8 mouse cellular contexts compared by ENCODE assay signal in genomic region chr11:20631026-20631940, GRCm38 (mm10).
DNase-seq lines count a peak whose midpoint lies in the region; ATAC-seq and TF ChIP-seq lines count a peak whose summit lies in the region.

No protein-coding gene starts in this region.

- TF ChIP-seq POLR2A in testis, adult 2 months (IDR thresholded peaks at IDR 0.05; ENCODE audit: control insufficient read depth, low read depth, low read length), result no peak; the same call in 1 of the 2 replicates

- H3K4me1 ChIP-seq in forebrain, embryonic 11.5 days (replicated peaks; ENCODE audit: control insufficient read depth, insufficient read depth, low read length), result peaks cover 11% of the 10 kb centered on the region
- H3K4me1 ChIP-seq in heart, embryonic 16.5 days (ENCODE audit: control insufficient read depth, insufficient read depth, low read length), result peaks cover 37% of the 10 kb centered on the region
- H3K4me1 ChIP-seq in liver, embryonic 14.5 days (replicated peaks; ENCODE audit: control insufficient read depth in 2 of 2, insufficient read depth in 2 of 2, low read length in 1 of 2), result peaks cover 31 to 36% of the 10 kb centered on the region in 2 experiments
- peaks cover 21% of the 10 kb centered on the region for H3K4me1 ChIP-seq in neural tube, embryonic 12.5 days
- H3K4me1 ChIP-seq in testis, adult 2 months (ENCODE audit: control insufficient read depth, insufficient read depth, low read length), result peaks cover 6% of the 10 kb centered on the region

- no peak for TF ChIP-seq CTCF in liver, embryonic 14.5 days (IDR thresholded peaks at IDR 0.05; ENCODE audit: low read depth)
- TF ChIP-seq CTCF in testis, adult 2 months (IDR thresholded peaks at IDR 0.05; ENCODE audit: control insufficient read depth, insufficient read depth, insufficient replicate concordance, low read depth, low read length), result no peak

- peak overlapping the region; percentile 93 for H3K27ac ChIP-seq in forebrain, embryonic 11.5 days (ENCODE audit: low read depth, low read length)
- H3K27ac ChIP-seq in heart, embryonic 16.5 days (ENCODE audit: low read length), result peak overlapping the region; percentile 100
- H3K27ac ChIP-seq in liver, embryonic 14.5 days, result peak overlapping the region; percentile 96
- peak overlapping the region; percentile 54; the same call in 1 of the 2 replicates for H3K27ac ChIP-seq in neural tube, embryonic 12.5 days
- H3K27ac ChIP-seq in testis, adult 2 months (ENCODE audit: control insufficient read depth, insufficient read depth, low read depth, low read length), result peak overlapping the region; percentile 69

- H3K9ac ChIP-seq in forebrain, embryonic 11.5 days (ENCODE audit: low read length), result peak overlapping the region; percentile 39
- H3K9ac ChIP-seq in heart, embryonic 16.5 days (ENCODE audit: low read length), result peak overlapping the region; percentile 76
- H3K9ac ChIP-seq in liver, embryonic 14.5 days (replicated peaks), result peak overlapping the region; percentile 74
- peak overlapping the region; percentile 90 for H3K9ac ChIP-seq in neural tube, embryonic 12.5 days

- peak; percentile 91 for ATAC-seq in forebrain, embryonic 11.5 days (replicated peaks; ENCODE audit: low FRiP score)
- peak; percentile 89 for ATAC-seq in heart, embryonic 16.5 days (replicated peaks; ENCODE audit: extremely low read depth, insufficient read depth, low FRiP score)
- ATAC-seq in liver, embryonic 14.5 days (ENCODE audit: insufficient read depth), result peak; percentile 81
- ATAC-seq in neural tube, embryonic 12.5 days (ENCODE audit: low FRiP score, low read depth), result peak; percentile 91

- peak overlapping the region; percentile 81 for H3K4me3 ChIP-seq in forebrain, embryonic 11.5 days (ENCODE audit: low read depth, low read length)
- peak overlapping the region; percentile 96 for H3K4me3 ChIP-seq in heart, embryonic 16.5 days (ENCODE audit: low read length)
- peak overlapping the region; percentile 77 to 80 for H3K4me3 ChIP-seq in liver, embryonic 14.5 days (ENCODE audit: insufficient read depth in 1 of 2, low read depth in 2 of 2, low read length in 2 of 2)
- peak overlapping the region; percentile 86 for H3K4me3 ChIP-seq in neural tube, embryonic 12.5 days
- peak overlapping the region; percentile 84 for H3K4me3 ChIP-seq in testis, adult 2 months (ENCODE audit: control insufficient read depth, low read depth, low read length)

- H3K9me3 ChIP-seq in forebrain, embryonic 11.5 days (ENCODE audit: control insufficient read depth, low read length), result no peaks in the 10 kb centered on the region
- no peaks in the 10 kb centered on the region for H3K9me3 ChIP-seq in heart, embryonic 16.5 days (replicated peaks; ENCODE audit: control insufficient read depth, low read length)
- no peaks in the 10 kb centered on the region for H3K9me3 ChIP-seq in liver, embryonic 14.5 days (ENCODE audit: control insufficient read depth, low read length)
- H3K9me3 ChIP-seq in neural tube, embryonic 12.5 days, result no peaks in the 10 kb centered on the region

- peak; percentile 93 for DNase-seq in ES-CJ7 (ENCODE audit: low read depth, low spot score)
- DNase-seq in c-Kit-positive CD71-positive TER-119-negative erythroid progenitor cells, embryonic 14.5 days (ENCODE audit: low read depth), result peak; percentile 90
- DNase-seq in forebrain, embryonic 11.5 days (ENCODE audit: low spot score), result peak; percentile 98
- peak; percentile 98 to 99 for DNase-seq in kidney, postnatal 25 days
- peak; percentile 91 to 92 (median 91) for DNase-seq in liver, embryonic 14.5 days (ENCODE audit: low read depth in 3 of 3, low spot score in 3 of 3)

- TF ChIP-seq EP300 in liver, embryonic 14.5 days (IDR thresholded peaks at IDR 0.05; ENCODE audit: low read depth), result no peak

- WGBS in forebrain, embryonic 11.5 days, result 3% methylated on average over 33 of the region's 36 CpGs
- 2% methylated on average over 36 of the region's 36 CpGs for WGBS in heart, embryonic 16.5 days
- 1% methylated on average over 35 of the region's 36 CpGs for WGBS in liver, embryonic 14.5 days (ENCODE audit: insufficient replicate concordance)
- WGBS in neural tube, embryonic 12.5 days, result 2% methylated on average over 33 of the region's 36 CpGs

- H3K27me3 ChIP-seq in forebrain, embryonic 11.5 days (ENCODE audit: control insufficient read depth, insufficient read depth, low read length), result no peaks in the 10 kb centered on the region
- H3K27me3 ChIP-seq in heart, embryonic 16.5 days (ENCODE audit: control insufficient read depth, insufficient read depth, low read length), result no peaks in the 10 kb centered on the region
- no peaks in the 10 kb centered on the region for H3K27me3 ChIP-seq in liver, embryonic 14.5 days (ENCODE audit: control insufficient read depth, insufficient read depth, low read length)
- no peaks in the 10 kb centered on the region for H3K27me3 ChIP-seq in neural tube, embryonic 12.5 days (replicated peaks)
- H3K27me3 ChIP-seq in testis, adult 2 months (ENCODE audit: control insufficient read depth, insufficient read depth, low read length), result no peaks in the 10 kb centered on the region

- H3K4me2 ChIP-seq in forebrain, embryonic 11.5 days (ENCODE audit: low read depth, low read length, severe bottlenecking), result peak overlapping the region; percentile 77
- peak overlapping the region; percentile 65 for H3K4me2 ChIP-seq in heart, embryonic 16.5 days (ENCODE audit: low read depth, low read length)
- peak overlapping the region; percentile 84 for H3K4me2 ChIP-seq in liver, embryonic 14.5 days (ENCODE audit: low read depth)
- peak overlapping the region; percentile 79 for H3K4me2 ChIP-seq in neural tube, embryonic 12.5 days (replicated peaks)

- H3K36me3 ChIP-seq in forebrain, embryonic 11.5 days (ENCODE audit: control insufficient read depth, insufficient read depth, low read length), result no peaks in the 10 kb centered on the region
- H3K36me3 ChIP-seq in heart, embryonic 16.5 days (ENCODE audit: control insufficient read depth, insufficient read depth), result no peaks in the 10 kb centered on the region
- no peaks in the 10 kb centered on the region for H3K36me3 ChIP-seq in liver, embryonic 14.5 days (replicated peaks; ENCODE audit: control insufficient read depth, insufficient read depth, low read depth)
- no peaks in the 10 kb centered on the region for H3K36me3 ChIP-seq in neural tube, embryonic 12.5 days
- no peaks in the 10 kb centered on the region for H3K36me3 ChIP-seq in testis, adult 2 months (ENCODE audit: control insufficient read depth, insufficient read depth, low read length)

Comparison
In these comparisons a context has a peak if more than half of its experiments do, and no peak if none do; other contexts are left out.
1. Peak in every context shown above with its lines: DNase-seq, ATAC-seq, H3K4me3 ChIP-seq and H3K27ac ChIP-seq.
2. H3K9ac ChIP-seq: peak in every context shown above with its lines; median percentile 90 in neural tube, embryonic 12.5 days; 76 in heart, embryonic 16.5 days; 74 in liver, embryonic 14.5 days; 39 in forebrain, embryonic 11.5 days.